Mouse (Mus musculus) neural tube, embryonic 14.5 days (tissue): ENCODE measurements around the gene Sost. TPM values are rescaled to one million over a fixed set of nuclear protein-coding genes. Genes with fewer than 3 reads are reported as not detected.

Experiments used
- ATAC-seq: fragments of 200-750 bp; cut with Nextera tagmentation; 2 replicates; pipeline ENCODE4 v1.8.0; 2017; ENCODE audit warnings: low read depth, mild to moderate bottlenecking, moderate TSS enrichment, moderate library complexity
- H3K27ac ChIP-seq: fragments of 300-500 bp; sonication (generic); 2 replicates; pipeline ENCODE4 v1.5.1; 2014; ENCODE audit warnings: low read depth, mild to moderate bottlenecking, control low read depth, low read length, moderate library complexity, mixed read lengths
- H3K27me3 ChIP-seq: fragments of 300-500 bp; sonication (generic); 2 replicates; pipeline ENCODE4 v1.6.1; 2014; ENCODE audit warnings: low read length; ENCODE audit not compliant: control insufficient read depth, insufficient read depth
- H3K36me3 ChIP-seq: fragments of 300-500 bp; sonication (generic); 2 replicates; pipeline ENCODE4 v1.6.1; 2014; ENCODE audit warnings: low read length, mixed read lengths; ENCODE audit not compliant: control insufficient read depth, insufficient read depth
- H3K4me1 ChIP-seq: fragments of 300-500 bp; sonication (generic); 2 replicates; pipeline ENCODE4 v1.6.1; 2014; ENCODE audit warnings: low read length; ENCODE audit not compliant: control insufficient read depth, insufficient read depth
- H3K4me2 ChIP-seq: fragments of 300-500 bp; sonication (generic); 2 replicates; pipeline ENCODE4 v1.6.1; 2014; ENCODE audit warnings: mild to moderate bottlenecking, low read depth, low read length, control low read depth
- H3K4me3 ChIP-seq: fragments of 300-500 bp; sonication (generic); 2 replicates; pipeline ENCODE4 v1.5.1; 2014; ENCODE audit warnings: low read depth, low read length, control low read depth, mixed read lengths
- H3K9ac ChIP-seq: fragments of 300-500 bp; sonication (generic); replicated peaks from 2 replicates; pipeline ENCODE4 v1.6.1; 2014; ENCODE audit warnings: low read depth, mild to moderate bottlenecking, control low read depth, low read length, mixed read lengths
- H3K9me3 ChIP-seq: fragments of 300-500 bp; sonication (generic); 2 replicates; pipeline ENCODE4 v1.6.1; 2016; ENCODE audit warnings: low read length; ENCODE audit not compliant: control insufficient read depth
- WGBS: fragments of 180-500 bp; shearing (Covaris S2); extraction: QIAGEN DNeasy Blood & Tissue Kit; methylation state at CpG from one replicate; pipeline ENCODE4 v1.1.7; 2014; 5-methylcytosine and 5-hydroxymethylcytosine counted together
- polyA plus RNA-seq: library from polyadenylated mRNA; unstranded; fragments of >200 nt; fragmentation: Nextera tagmentation; extraction: Ambion mirVana; gene quantifications from 2 replicates; pipeline ENCODE4 v1.2.1, GENCODE M21; 2014

The Sost gene
- polyA plus RNA-seq, 1 experiment from 2014 or later, result not detected

DNA sequence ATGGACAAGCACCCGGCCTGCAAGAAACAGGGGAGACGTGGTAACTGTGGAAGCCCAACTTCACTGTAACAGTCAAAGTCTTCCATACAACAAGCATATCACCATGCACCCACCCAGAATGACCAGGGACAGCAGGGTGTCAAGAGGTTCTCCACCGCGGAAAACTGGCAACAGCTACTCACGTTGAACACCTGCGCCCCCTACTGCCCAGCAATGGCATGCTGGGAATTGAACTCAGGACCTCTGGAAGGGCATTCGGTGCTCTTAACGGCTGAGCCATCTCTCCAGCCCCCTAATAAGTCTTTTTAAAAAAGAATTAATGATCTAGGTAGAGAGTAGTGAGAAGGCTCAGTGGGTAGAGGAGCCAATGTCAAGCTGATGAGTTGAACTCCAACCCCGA, 8.1 kb upstream of the Sost start:
- no peaks in the 10 kb centered on the region for H3K9me3 ChIP-seq
- no peaks in the 10 kb centered on the region for H3K4me1 ChIP-seq
- H3K36me3 ChIP-seq, result no peaks in the 10 kb centered on the region
- H3K27me3 ChIP-seq, result no peaks in the 10 kb centered on the region
- H3K9ac ChIP-seq, result no peak overlapping the region
- H3K4me2 ChIP-seq, result no peak overlapping the region
- WGBS, result 53% methylated on average over 9 of the region's 9 CpGs
- H3K27ac ChIP-seq, result no peak overlapping the region
- H3K4me3 ChIP-seq, result no peak overlapping the region
- ATAC-seq, result no peak

DNA sequence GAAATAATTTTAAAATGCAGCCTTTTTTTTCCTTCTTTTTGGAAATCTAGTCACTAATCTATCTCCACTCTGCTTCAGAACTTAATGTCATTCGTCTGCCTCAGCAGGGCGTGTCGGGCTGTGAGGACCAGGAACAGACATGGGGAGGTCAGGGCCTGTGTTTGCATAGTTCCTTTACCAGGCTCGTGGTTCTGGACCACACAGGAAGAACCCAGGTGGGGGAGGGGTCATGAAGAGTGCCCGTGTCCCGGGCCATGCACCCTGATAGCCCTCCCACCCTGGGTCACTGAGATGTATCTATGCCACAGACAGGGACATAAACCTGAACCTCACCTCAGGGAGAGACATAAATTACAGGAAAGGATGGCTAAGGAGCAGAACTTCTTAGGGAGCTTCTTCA, 7.4 kb upstream of the Sost start:
- Histone ChIP-seq H3K27me3 (no peaks in the 10 kb centered on the region), H3K36me3 (no peaks in the 10 kb centered on the region), H3K9me3 (no peaks in the 10 kb centered on the region), H3K27ac (no peak overlapping the region), H3K4me1 (no peaks in the 10 kb centered on the region), H3K9ac (no peak overlapping the region), H3K4me3 (no peak overlapping the region), H3K4me2 (no peak overlapping the region)
- 52% methylated on average over 6 of the region's 6 CpGs for WGBS
- no peak for ATAC-seq

- 66% methylated on average over 9 of the region's 9 CpGs for WGBS
- no peaks in the 10 kb centered on the region for H3K27me3 ChIP-seq
- no peaks in the 10 kb centered on the region for H3K9me3 ChIP-seq
- H3K27ac ChIP-seq, result no peak overlapping the region
- no peaks in the 10 kb centered on the region for H3K4me1 ChIP-seq
- H3K9ac ChIP-seq, result no peak overlapping the region
- no peak overlapping the region for H3K4me2 ChIP-seq
- no peaks in the 10 kb centered on the region for H3K36me3 ChIP-seq
- no peak for ATAC-seq
- no peak overlapping the region for H3K4me3 ChIP-seq
Measured at GRCm38 (mm10) chr11:101973496-101973895, 6.7 kb upstream of the Sost start.

DNA sequence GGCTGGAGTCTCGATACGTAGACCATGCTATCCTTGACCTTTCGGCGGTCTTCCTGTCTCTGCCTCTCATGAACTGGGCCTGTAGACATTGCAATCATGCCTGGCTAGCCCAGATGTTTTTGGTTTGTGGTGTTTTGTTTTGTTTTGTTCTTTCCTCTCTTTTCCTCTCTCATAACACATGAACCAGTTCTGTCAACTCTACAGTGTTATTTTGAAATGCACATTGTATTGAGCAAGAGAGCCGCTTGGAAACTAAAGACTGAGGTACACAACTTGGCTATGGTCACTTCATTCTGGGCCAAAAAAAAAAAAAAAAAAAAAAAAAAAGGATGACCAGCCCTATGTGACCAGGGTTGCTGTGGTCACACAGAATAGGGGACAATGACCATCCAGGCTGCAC, 5.8 kb upstream of the Sost start:
- ATAC-seq, result no peak
- H3K27ac ChIP-seq, result no peak overlapping the region
- H3K27me3 ChIP-seq, result no peaks in the 10 kb centered on the region
- no peaks in the 10 kb centered on the region for H3K36me3 ChIP-seq
- no peaks in the 10 kb centered on the region for H3K9me3 ChIP-seq
- no peak overlapping the region for H3K9ac ChIP-seq
- no peak overlapping the region for H3K4me2 ChIP-seq
- 86% methylated on average over 5 of the region's 5 CpGs for WGBS
- H3K4me3 ChIP-seq, result no peak overlapping the region
- no peaks in the 10 kb centered on the region for H3K4me1 ChIP-seq

DNA sequence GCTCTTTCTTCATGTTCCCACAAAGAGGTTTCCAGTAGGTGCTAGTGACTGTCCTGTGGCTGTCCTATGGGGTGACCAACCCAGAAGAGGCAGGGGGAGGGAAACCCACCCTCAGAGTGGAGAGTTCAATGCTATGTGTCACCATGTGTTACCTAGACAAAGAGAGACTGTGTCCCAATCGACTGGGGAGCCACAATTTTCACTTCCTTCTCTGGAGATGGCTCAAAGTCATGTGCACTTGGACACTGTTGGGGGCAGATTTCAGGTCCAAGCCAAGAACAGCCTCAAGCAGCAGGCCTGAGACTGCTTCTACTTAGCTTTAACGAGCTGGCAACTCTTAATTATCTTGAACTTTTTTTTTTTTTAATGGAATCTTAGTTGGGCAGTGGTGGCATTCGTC, 5.3 kb upstream of the Sost start:
- WGBS, result 78% methylated on average over 3 of the region's 3 CpGs
- no peak for ATAC-seq
- H3K9me3 ChIP-seq, result no peaks in the 10 kb centered on the region
- no peaks in the 10 kb centered on the region; the same call in 1 of the 2 replicates for H3K4me1 ChIP-seq
- H3K4me2 ChIP-seq, result no peak overlapping the region
- H3K36me3 ChIP-seq, result no peaks in the 10 kb centered on the region
- no peak overlapping the region for H3K27ac ChIP-seq
- H3K27me3 ChIP-seq, result no peaks in the 10 kb centered on the region
- no peak overlapping the region for H3K9ac ChIP-seq
- no peak overlapping the region for H3K4me3 ChIP-seq

GRCm38 (mm10) chr11:101971410-101971809, 4.6 kb upstream of the Sost start:
- no peak overlapping the region for H3K4me2 ChIP-seq
- no peak overlapping the region for H3K27ac ChIP-seq
- no peaks in the 10 kb centered on the region for H3K36me3 ChIP-seq
- no peaks in the 10 kb centered on the region for H3K9me3 ChIP-seq
- H3K4me3 ChIP-seq, result no peak overlapping the region
- no peaks in the 10 kb centered on the region for H3K27me3 ChIP-seq
- H3K9ac ChIP-seq, result no peak overlapping the region
- whole genome bisulfite sequencing, result 57% methylated on average over 3 of the region's 3 CpGs
- no peak for ATAC-seq
- no peaks in the 10 kb centered on the region; the same call in 1 of the 2 replicates for H3K4me1 ChIP-seq

DNA sequence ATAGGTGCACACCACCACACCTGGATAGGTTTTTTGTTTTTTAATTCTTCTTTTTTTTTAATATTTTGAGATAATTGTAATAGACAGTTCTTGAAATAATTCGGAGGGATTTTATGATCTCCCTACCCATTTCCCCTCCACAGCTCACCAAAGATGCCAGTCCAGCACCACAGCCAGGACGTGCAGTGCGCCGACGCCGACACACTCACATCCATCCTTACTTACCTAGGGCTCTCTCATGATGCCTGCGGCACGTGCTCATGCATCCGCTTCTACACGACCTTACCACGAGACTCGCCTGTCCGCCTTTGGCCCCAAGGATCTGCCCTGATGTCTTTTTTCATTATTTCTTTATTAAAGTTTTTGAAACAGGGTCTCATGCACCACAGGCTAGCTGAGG, 3.0 kb upstream of the Sost start:
- H3K36me3 ChIP-seq, result no peaks in the 10 kb centered on the region
- H3K27me3 ChIP-seq, result peaks cover 7% of the 10 kb centered on the region
- H3K4me1 ChIP-seq, result no peaks in the 10 kb centered on the region; the same call in 1 of the 2 replicates
- no peak for ATAC-seq
- H3K27ac ChIP-seq, result no peak overlapping the region
- no peak overlapping the region for H3K9ac ChIP-seq
- H3K4me2 ChIP-seq, result no peak overlapping the region
- no peak overlapping the region for H3K4me3 ChIP-seq
- no peaks in the 10 kb centered on the region for H3K9me3 ChIP-seq
- WGBS, result 87% methylated on average over 13 of the region's 13 CpGs

DNA sequence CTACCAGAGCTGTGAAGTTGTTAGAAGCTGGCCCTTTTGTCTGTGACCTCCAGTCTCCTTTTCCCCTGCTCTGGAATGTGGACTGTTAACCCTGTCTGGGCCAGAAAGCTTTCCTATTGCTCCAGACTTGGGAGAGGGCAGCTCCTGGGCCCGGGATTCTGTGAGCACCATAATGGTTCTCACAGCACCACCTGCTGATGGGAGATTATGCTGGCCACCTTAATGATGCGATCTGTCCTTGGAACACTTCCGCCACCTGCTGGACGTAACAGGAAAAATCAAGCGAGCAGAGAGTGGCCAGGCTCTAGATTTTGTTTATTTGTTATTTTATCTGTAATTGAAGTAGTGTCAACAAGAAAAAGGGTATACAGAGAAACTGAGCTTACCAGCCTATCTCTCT, 2.0 kb upstream of the Sost start:
- peak; percentile 73; the same call in 1 of the 2 replicates for ATAC-seq
- Histone ChIP-seq H3K9ac (no peak overlapping the region), H3K36me3 (no peaks in the 10 kb centered on the region), H3K4me3 (no peak overlapping the region), H3K27ac (no peak overlapping the region), H3K4me1 (no peaks in the 10 kb centered on the region; the same call in 1 of the 2 replicates), H3K4me2 (no peak overlapping the region), H3K27me3 (peaks cover 10% of the 10 kb centered on the region), H3K9me3 (no peaks in the 10 kb centered on the region)
- WGBS, result 0% methylated on average over 5 of the region's 5 CpGs

DNA sequence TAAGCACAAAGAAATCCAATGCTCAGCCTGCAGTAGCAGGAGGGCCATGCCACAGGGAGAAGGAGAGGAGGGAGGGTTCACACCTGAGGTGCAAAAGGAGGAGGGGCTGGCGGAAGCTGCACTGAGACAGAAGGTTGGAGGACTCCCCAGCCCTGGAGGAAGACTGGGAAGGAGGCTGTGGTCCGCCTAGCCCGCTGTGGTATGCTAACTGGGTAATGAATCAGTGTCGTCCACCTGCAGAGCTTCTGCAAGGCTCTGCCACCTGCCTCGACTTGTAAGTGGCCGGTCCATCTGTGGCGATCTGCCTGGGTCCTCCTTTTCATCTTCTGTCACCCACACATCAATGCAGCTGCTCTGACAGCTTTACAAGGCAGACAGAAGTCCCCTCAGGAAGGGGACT, 1.5 kb upstream of the Sost start:
- no peak overlapping the region for H3K4me3 ChIP-seq
- 9% methylated on average over 7 of the region's 7 CpGs for WGBS
- H3K36me3 ChIP-seq, result no peaks in the 10 kb centered on the region
- H3K9me3 ChIP-seq, result no peaks in the 10 kb centered on the region
- ATAC-seq, result no peak
- H3K27ac ChIP-seq, result no peak overlapping the region
- H3K4me1 ChIP-seq, result peaks cover 3% of the 10 kb centered on the region; the same call in 1 of the 2 replicates
- no peak overlapping the region for H3K4me2 ChIP-seq
- H3K27me3 ChIP-seq, result peaks cover 14% of the 10 kb centered on the region
- H3K9ac ChIP-seq, result no peak overlapping the region

- Histone ChIP-seq H3K27ac (no peak overlapping the region), H3K4me1 (peaks cover 3% of the 10 kb centered on the region; the same call in 1 of the 2 replicates), H3K4me2 (no peak overlapping the region), H3K27me3 (peaks cover 24% of the 10 kb centered on the region), H3K36me3 (no peaks in the 10 kb centered on the region), H3K9me3 (no peaks in the 10 kb centered on the region), H3K4me3 (no peak overlapping the region), H3K9ac (no peak overlapping the region)
- no peak for ATAC-seq
- 16% methylated on average over 2 of the region's 2 CpGs for WGBS
Measured at GRCm38 (mm10) chr11:101965553-101965952, 1.3 kb downstream of the Sost start.
